Mouse (Mus musculus) forebrain, embryonic 13.5 days (tissue): ENCODE measurements at regions not wholly inside any gene's neighbourhood (a gene's known extent, or its start where the extent isn't known, plus 50 kb on each side); places are given as distances from the start of the nearest gene placed in this dataset.

Experiments
- ATAC-seq: fragments of 200-750 bp; cut with Nextera tagmentation; 2 replicates; pipeline ENCODE4 v1.8.0; 2017
- H3K27ac ChIP-seq: fragments of 300-500 bp; sonication (generic); 2 replicates; pipeline ENCODE4 v1.5.1; 2015; ENCODE audit warnings: inconsistent platforms, mild to moderate bottlenecking, moderate library complexity
- H3K27me3 ChIP-seq: fragments of 300-500 bp; sonication (generic); 2 replicates; pipeline ENCODE4 v1.6.1; 2015; ENCODE audit warnings: mild to moderate bottlenecking, inconsistent platforms
- H3K36me3 ChIP-seq: fragments of 300-500 bp; sonication (generic); 2 replicates; pipeline ENCODE4 v1.6.1; 2015; ENCODE audit warnings: mild to moderate bottlenecking, inconsistent platforms; ENCODE audit not compliant: poor library complexity, severe bottlenecking
- H3K4me1 ChIP-seq: fragments of 300-500 bp; sonication (generic); 2 replicates; pipeline ENCODE4 v1.6.1; 2015; ENCODE audit warnings: inconsistent platforms
- H3K4me2 ChIP-seq: fragments of 300-500 bp; sonication (generic); 2 replicates; pipeline ENCODE4 v1.6.1; 2015; ENCODE audit warnings: inconsistent platforms, mild to moderate bottlenecking, moderate library complexity
- H3K4me3 ChIP-seq: fragments of 300-500 bp; sonication (generic); 2 replicates; pipeline ENCODE4 v1.5.1; 2015; ENCODE audit warnings: mild to moderate bottlenecking, inconsistent platforms
- H3K9ac ChIP-seq: fragments of 300-500 bp; sonication (generic); 2 replicates; pipeline ENCODE4 v1.6.1; 2015; ENCODE audit warnings: mild to moderate bottlenecking, inconsistent platforms
- H3K9me3 ChIP-seq: fragments of 300-500 bp; sonication (generic); replicated peaks from 2 replicates; pipeline ENCODE4 v1.6.1; 2016; ENCODE audit warnings: inconsistent platforms
- WGBS: fragments of 180-500 bp; shearing (Covaris S2); methylation state at CpG from one replicate; pipeline ENCODE4 v1.1.7; 2015; 5-methylcytosine and 5-hydroxymethylcytosine counted together

- Histone ChIP-seq H3K4me3 (no peak overlapping the region), H3K9ac (no peak overlapping the region), H3K4me1 (peaks cover 9% of the 10 kb centered on the region), H3K27me3 (peaks cover 20% of the 10 kb centered on the region), H3K27ac (no peak overlapping the region), H3K9me3 (no peaks in the 10 kb centered on the region; the same call in 1 of the 2 replicates), H3K4me2 (no peak overlapping the region), H3K36me3 (no peaks in the 10 kb centered on the region)
- ATAC-seq, result no peak
- WGBS, result 86% methylated on average over 1 of the region's 1 CpGs
Observed at GRCm38 (mm10) chr10:120726369-120726768, 172.5 kb downstream of the Msrb3 start.

DNA sequence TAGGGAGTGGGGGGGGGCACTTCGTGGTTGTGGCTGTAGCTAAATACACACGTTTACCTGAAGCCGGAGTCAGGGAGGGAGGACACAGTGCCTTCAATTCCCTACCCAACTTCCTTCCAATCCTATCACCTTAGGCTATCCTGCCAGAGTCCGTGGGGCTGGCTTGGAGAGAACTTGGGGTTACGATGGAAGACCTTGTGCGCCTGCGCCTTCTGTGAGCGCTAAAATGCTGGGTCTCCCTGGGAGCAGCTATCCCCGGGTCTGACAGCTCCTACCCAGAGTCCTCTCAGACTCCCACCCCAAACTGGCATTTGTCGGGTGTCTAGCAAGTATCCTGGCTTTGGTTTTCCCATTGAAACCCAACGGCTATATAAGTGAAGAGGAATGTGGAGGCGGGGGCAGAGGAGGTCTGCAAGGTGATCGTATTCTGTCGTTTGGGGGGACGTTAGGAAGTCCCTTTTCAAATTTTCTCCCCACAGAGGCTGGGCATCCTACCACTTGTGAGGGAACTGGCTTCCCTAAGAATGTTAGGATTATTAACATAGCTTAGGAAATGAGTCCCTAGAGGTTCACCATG lies 176.9 kb downstream of the Msrb3 start:
- Histone ChIP-seq H3K4me2 (peak overlapping the region; percentile 51), H3K27ac (no peak overlapping the region), H3K4me1 (peaks cover 9% of the 10 kb centered on the region), H3K36me3 (no peaks in the 10 kb centered on the region), H3K9me3 (no peaks in the 10 kb centered on the region), H3K9ac (no peak overlapping the region), H3K27me3 (peaks cover 24% of the 10 kb centered on the region), H3K4me3 (peak overlapping the region; percentile 27)
- 8% methylated on average over 15 of the region's 15 CpGs for WGBS
- ATAC-seq, result no peak

GRCm38 (mm10) chr10:120720981-120721380 lies 177.9 kb downstream of the Msrb3 start:
- Histone ChIP-seq H3K9me3 (no peaks in the 10 kb centered on the region), H3K4me3 (no peak overlapping the region), H3K36me3 (no peaks in the 10 kb centered on the region), H3K27ac (no peak overlapping the region), H3K27me3 (peaks cover 24% of the 10 kb centered on the region), H3K4me1 (peaks cover 9% of the 10 kb centered on the region), H3K4me2 (no peak overlapping the region), H3K9ac (no peak overlapping the region)
- no peak for ATAC-seq
- WGBS, result 39% methylated on average over 3 of the region's 3 CpGs

- H3K9ac ChIP-seq, result no peak overlapping the region
- WGBS, result 14% methylated on average over 3 of the region's 3 CpGs
- H3K27me3 ChIP-seq, result peaks cover 24% of the 10 kb centered on the region
- H3K4me2 ChIP-seq, result no peak overlapping the region
- H3K9me3 ChIP-seq, result no peaks in the 10 kb centered on the region
- peaks cover 9% of the 10 kb centered on the region for H3K4me1 ChIP-seq
- H3K36me3 ChIP-seq, result no peaks in the 10 kb centered on the region
- H3K4me3 ChIP-seq, result no peak overlapping the region
- no peak for ATAC-seq
- no peak overlapping the region for H3K27ac ChIP-seq
Observed at GRCm38 (mm10) chr10:120720061-120720460, 178.8 kb downstream of the Msrb3 start.

DNA sequence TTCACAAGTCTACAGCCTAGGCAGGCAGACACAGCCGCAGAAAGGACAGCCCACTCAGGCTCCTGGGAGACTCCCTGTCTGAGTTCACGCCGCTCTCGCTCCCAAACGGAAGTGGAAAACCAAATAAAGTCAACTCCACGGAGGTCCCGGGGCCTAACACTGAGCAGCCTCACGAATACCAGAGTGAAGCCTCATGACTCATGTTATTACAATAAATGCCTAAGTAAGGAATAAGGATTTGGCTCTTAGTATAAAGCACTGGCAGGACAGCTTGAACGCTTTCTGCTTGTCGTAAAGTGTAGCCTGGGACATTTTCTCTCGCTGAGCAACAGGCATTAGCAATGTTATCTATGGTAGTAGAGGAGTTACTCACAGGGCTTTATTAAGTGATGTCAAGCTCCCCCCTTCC lies 181.7 kb downstream of the Msrb3 start:
- H3K4me2 ChIP-seq, result no peak overlapping the region
- no peak overlapping the region for H3K9ac ChIP-seq
- H3K4me3 ChIP-seq, result no peak overlapping the region
- no peak for ATAC-seq
- no peaks in the 10 kb centered on the region for H3K36me3 ChIP-seq
- H3K9me3 ChIP-seq, result no peaks in the 10 kb centered on the region
- WGBS, result 81% methylated on average over 11 of the region's 11 CpGs
- peaks cover 7% of the 10 kb centered on the region for H3K4me1 ChIP-seq
- H3K27me3 ChIP-seq, result peaks cover 11% of the 10 kb centered on the region; the same call in 1 of the 2 replicates
- H3K27ac ChIP-seq, result no peak overlapping the region

DNA sequence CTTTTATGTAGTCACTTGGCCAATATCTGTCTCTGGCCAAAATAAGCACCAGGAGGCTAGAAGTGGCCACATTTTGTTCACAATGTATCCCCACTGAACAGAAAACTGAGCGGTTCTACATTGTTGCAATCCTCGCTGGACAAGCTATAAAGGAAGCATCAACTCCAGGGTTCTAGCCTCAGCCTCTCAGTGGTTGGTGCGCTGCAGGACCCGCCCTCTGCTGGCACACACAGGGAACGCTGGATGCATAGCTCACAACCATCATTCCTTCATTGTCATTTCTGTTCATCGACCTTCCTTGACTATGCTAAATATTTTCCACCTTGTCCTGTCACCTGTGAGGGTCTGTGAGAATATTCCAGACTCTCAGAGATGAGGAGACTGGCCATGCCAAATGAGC lies 182.5 kb downstream of the Msrb3 start:
- H3K27ac ChIP-seq, result no peak overlapping the region
- 0 out of 2 replicates have a peak, but pooled peaks cover 4% of the 10 kb centered on the region for H3K27me3 ChIP-seq
- H3K9me3 ChIP-seq, result no peaks in the 10 kb centered on the region
- no peak overlapping the region for H3K4me2 ChIP-seq
- no peak for ATAC-seq
- 66% methylated on average over 6 of the region's 6 CpGs for WGBS
- H3K36me3 ChIP-seq, result no peaks in the 10 kb centered on the region
- no peak overlapping the region for H3K4me3 ChIP-seq
- no peak overlapping the region for H3K9ac ChIP-seq
- no peaks in the 10 kb centered on the region for H3K4me1 ChIP-seq

DNA sequence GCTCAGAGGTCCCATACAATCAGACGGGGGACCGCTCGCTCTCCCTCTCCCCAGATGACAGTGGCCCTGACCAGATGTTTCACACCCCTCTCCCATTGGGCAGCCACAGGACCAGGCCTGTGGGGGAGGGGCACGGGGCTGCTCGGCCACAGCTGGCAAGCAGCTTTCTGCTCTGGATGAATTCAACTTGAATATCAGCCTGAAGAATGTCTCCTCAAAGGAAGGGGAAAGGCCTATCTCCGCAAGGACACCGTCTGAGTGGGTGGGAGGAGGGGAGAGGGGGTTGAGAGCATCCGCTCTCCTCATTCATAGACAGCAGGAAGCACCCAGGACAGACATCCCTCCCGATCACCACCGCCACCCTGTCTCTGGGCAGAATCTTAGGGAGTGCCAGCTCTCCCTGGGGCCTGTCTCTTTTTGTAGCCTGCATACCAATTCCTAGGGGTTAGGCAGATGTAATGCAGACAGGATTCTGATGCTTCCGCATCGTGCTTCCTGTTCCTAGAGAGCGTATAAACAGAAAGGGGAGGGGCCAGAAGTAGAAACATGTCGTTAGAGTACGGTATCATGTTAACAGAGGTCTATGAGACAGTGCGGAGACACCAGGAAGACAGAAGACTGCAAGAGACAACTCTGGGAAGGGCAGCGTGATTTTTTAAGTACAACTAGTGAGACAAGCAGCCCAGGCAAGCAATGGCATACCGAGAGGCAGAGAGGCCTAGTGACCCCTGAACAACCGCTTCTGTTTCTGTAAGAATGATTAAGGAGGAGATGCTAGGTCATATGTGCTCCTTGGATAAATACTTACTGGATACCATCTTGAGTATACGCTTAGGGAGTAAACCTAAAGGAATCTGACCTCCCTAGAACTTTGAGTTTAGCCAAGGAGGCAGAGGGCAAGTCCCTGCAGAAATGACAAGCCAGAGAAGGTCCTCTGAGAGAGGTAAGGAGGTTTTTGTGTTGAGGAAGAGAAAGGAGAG lies 190.8 kb downstream of the Msrb3 start:
- ATAC-seq, result no peak
- WGBS, result 29% methylated on average over 20 of the region's 20 CpGs
- H3K36me3 ChIP-seq, result no peaks in the 10 kb centered on the region
- H3K27ac ChIP-seq, result no peak overlapping the region
- H3K4me2 ChIP-seq, result peak overlapping the region; percentile 35
- 0 out of 2 replicates have a peak overlapping the region, but pooled peaks have one; percentile 6 for H3K9ac ChIP-seq
- no peaks in the 10 kb centered on the region for H3K27me3 ChIP-seq
- peaks cover 16% of the 10 kb centered on the region for H3K4me1 ChIP-seq
- no peak overlapping the region for H3K4me3 ChIP-seq
- no peaks in the 10 kb centered on the region for H3K9me3 ChIP-seq

GRCm38 (mm10) chr10:120706684-120707290 lies 192.1 kb downstream of the Msrb3 start:
- Histone ChIP-seq H3K9ac (no peak overlapping the region), H3K9me3 (no peaks in the 10 kb centered on the region), H3K4me3 (no peak overlapping the region), H3K27me3 (no peaks in the 10 kb centered on the region), H3K4me1 (peaks cover 16% of the 10 kb centered on the region), H3K4me2 (no peak overlapping the region), H3K36me3 (no peaks in the 10 kb centered on the region), H3K27ac (no peak overlapping the region)
- ATAC-seq, result no peak
- 18% methylated on average over 7 of the region's 7 CpGs for WGBS

DNA sequence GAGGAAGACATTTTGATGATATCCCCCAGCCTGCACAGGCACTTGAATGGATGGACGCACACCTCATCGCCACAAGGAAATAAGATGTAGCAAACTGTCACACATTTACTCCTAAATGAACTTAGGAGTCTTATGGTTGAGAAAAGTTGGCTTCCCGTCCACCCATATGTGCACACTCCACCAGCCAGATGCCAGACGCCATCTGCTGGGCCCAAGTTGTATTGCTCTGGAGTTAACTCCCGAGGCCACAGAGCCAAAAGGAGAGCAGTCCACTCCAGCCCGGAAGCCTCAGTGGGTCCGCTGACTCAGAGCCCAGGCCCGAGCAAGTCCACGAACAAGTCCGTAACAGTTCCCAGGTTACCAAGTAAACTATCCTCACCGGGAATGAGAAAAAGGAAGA lies 197.1 kb downstream of the Msrb3 start:
- ATAC-seq, result 0 out of 2 replicates have a peak, but pooled peaks have one; percentile 27
- Histone ChIP-seq H3K9ac (no peak overlapping the region), H3K4me2 (no peak overlapping the region), H3K27ac (no peak overlapping the region), H3K4me3 (no peak overlapping the region), H3K36me3 (no peaks in the 10 kb centered on the region), H3K9me3 (no peaks in the 10 kb centered on the region), H3K27me3 (no peaks in the 10 kb centered on the region), H3K4me1 (peaks cover 7% of the 10 kb centered on the region; the same call in 1 of the 2 replicates)
- 29% methylated on average over 11 of the region's 11 CpGs for WGBS

DNA sequence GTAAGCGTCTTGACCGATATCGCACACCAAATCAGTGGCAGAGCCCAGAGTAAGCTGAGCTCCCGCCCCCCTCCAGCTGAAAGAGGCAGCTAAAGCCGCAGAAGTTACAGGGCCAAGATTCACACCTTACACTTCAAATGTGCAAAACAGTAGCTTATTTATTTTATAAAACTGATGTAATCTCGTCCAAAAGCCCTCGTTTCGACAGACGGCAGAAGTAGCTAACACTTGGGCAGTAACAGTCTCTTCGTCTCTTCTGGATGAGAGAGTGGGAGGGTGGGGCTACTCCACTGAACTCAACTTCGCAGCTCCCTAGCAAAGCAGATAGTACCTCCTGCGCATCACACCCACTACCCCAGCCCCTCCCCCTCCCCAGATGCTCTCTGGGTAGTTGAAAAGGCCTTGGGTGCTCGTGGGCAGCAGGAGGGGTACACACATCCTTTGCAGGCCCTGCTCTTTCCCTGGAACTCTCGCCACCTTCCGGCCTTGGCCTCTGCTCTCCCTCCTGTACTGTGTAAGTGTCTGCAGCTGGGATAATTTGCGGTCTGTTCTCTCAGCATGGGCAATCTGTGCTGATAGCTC lies 201.5 kb downstream of the Msrb3 start:
- H3K4me2 ChIP-seq, result 0 out of 2 replicates have a peak overlapping the region, but pooled peaks have one; percentile 21
- H3K27ac ChIP-seq, result no peak overlapping the region
- no peak overlapping the region for H3K4me3 ChIP-seq
- H3K27me3 ChIP-seq, result peaks cover 13% of the 10 kb centered on the region
- H3K9ac ChIP-seq, result no peak overlapping the region
- no peaks in the 10 kb centered on the region for H3K9me3 ChIP-seq
- no peaks in the 10 kb centered on the region for H3K36me3 ChIP-seq
- H3K4me1 ChIP-seq, result peaks cover 7% of the 10 kb centered on the region; the same call in 1 of the 2 replicates
- WGBS, result 19% methylated on average over 16 of the region's 16 CpGs
- no peak for ATAC-seq

GRCm38 (mm10) chr10:120696481-120696880 lies 202.4 kb downstream of the Msrb3 start:
- peaks cover 14% of the 10 kb centered on the region; the same call in 1 of the 2 replicates for H3K4me1 ChIP-seq
- 70% methylated on average over 2 of the region's 2 CpGs for WGBS
- peaks cover 13% of the 10 kb centered on the region for H3K27me3 ChIP-seq
- no peak overlapping the region for H3K4me3 ChIP-seq
- no peaks in the 10 kb centered on the region for H3K36me3 ChIP-seq
- no peak overlapping the region for H3K27ac ChIP-seq
- H3K4me2 ChIP-seq, result no peak overlapping the region
- ATAC-seq, result no peak
- H3K9ac ChIP-seq, result no peak overlapping the region
- no peaks in the 10 kb centered on the region for H3K9me3 ChIP-seq
